ENCODE assay signal across 27 mouse cellular contexts in genomic region chr11:61274421-61274820, GRCm38 (mm10). TPM values are rescaled to one million over a fixed set of nuclear protein-coding genes. Genes with fewer than 3 reads are reported as not detected.
"Had no signal": no experiment of that assay in that cellular context is flagged by ENCODE, and none has a peak within 500 bp of the region (broad histone marks: within the 10 kb centered on the region; RNA-seq: fewer than 3 reads in every experiment).

No protein-coding gene starts in this region.

- ATAC-seq: forebrain, embryonic 13.5 days; forebrain, embryonic 14.5 days; forebrain, embryonic 15.5 days; forebrain, postnatal 0 days had no signal

- H3K4me3 ChIP-seq: embryonic facial prominence, embryonic 10.5 days; embryonic facial prominence, embryonic 12.5 days; embryonic facial prominence, embryonic 13.5 days; embryonic facial prominence, embryonic 15.5 days; erythroblast, embryonic 14.5 days; forebrain, embryonic 10.5 days; forebrain, embryonic 12.5 days; forebrain, embryonic 13.5 days; forebrain, embryonic 15.5 days; gastrocnemius, adult 2 months; heart, adult 2 months had no signal

- DNase-seq: cerebellum, adult 8-10 months; cerebellum, adult 9-10 months; cerebellum, adult 9-11 months; cerebellum, postnatal 10 days; cerebellum, postnatal 14 days; cerebellum, postnatal 25 days; cerebellum, postnatal 36 days; embryo, embryonic 11 days; forebrain, postnatal 0 days; gastrocnemius, adult 2 months; gastrocnemius, postnatal 10 days; gastrocnemius, postnatal 14 days; gastrocnemius, postnatal 25 days; gastrocnemius, postnatal 36 days; heart, adult 11 months; heart, adult 18-20 months had no signal

- H3K4me2 ChIP-seq: embryonic facial prominence, embryonic 12.5 days; embryonic facial prominence, embryonic 13.5 days; embryonic facial prominence, embryonic 15.5 days; forebrain, embryonic 12.5 days; forebrain, embryonic 13.5 days; forebrain, embryonic 15.5 days had no signal

- H3K9me3 ChIP-seq: embryonic facial prominence, embryonic 10.5 days; embryonic facial prominence, embryonic 12.5 days; embryonic facial prominence, embryonic 13.5 days; embryonic facial prominence, embryonic 15.5 days; forebrain, embryonic 10.5 days; forebrain, embryonic 12.5 days; forebrain, embryonic 13.5 days; forebrain, embryonic 15.5 days had no signal

- H3K36me3 ChIP-seq: embryonic facial prominence, embryonic 10.5 days; embryonic facial prominence, embryonic 12.5 days; embryonic facial prominence, embryonic 13.5 days; embryonic facial prominence, embryonic 15.5 days; forebrain, embryonic 10.5 days; forebrain, embryonic 12.5 days; forebrain, embryonic 15.5 days had no signal

- H3K27ac ChIP-seq: embryonic facial prominence, embryonic 10.5 days; embryonic facial prominence, embryonic 12.5 days; embryonic facial prominence, embryonic 13.5 days; embryonic facial prominence, embryonic 15.5 days; forebrain, embryonic 10.5 days; forebrain, embryonic 12.5 days; forebrain, embryonic 13.5 days; forebrain, embryonic 15.5 days; gastrocnemius, adult 2 months; heart, adult 2 months had no signal

- H3K9ac ChIP-seq: embryonic facial prominence, embryonic 12.5 days; embryonic facial prominence, embryonic 13.5 days; embryonic facial prominence, embryonic 15.5 days; forebrain, embryonic 12.5 days; forebrain, embryonic 13.5 days; forebrain, embryonic 15.5 days; forebrain, postnatal 0 days had no signal

- H3K4me1 ChIP-seq: embryonic facial prominence, embryonic 10.5 days; embryonic facial prominence, embryonic 13.5 days; forebrain, embryonic 10.5 days; forebrain, embryonic 12.5 days; forebrain, embryonic 13.5 days; forebrain, embryonic 15.5 days had no signal

- H3K27me3 ChIP-seq: embryonic facial prominence, embryonic 12.5 days; embryonic facial prominence, embryonic 13.5 days; embryonic facial prominence, embryonic 15.5 days had no signal

RNA-seq across cellular contexts. Expression of gene Aldh3a2, which starts 7.2 kb away (rescaled TPM):
- polyA plus RNA-seq: erythroblast, embryonic 14.5 days had no signal
